Mouse (Mus musculus): ENCODE data around the gene B4gat1.

Gene B4gat1

GRCm38 (mm10) chr19:5032686-5033085, 5.9 kb upstream of the B4gat1 start:
- DNase-seq (ENCODE audit: low spot score), result no peak

- DNase-seq (ENCODE audit: low spot score), result no peak
These were observed 2.0 kb upstream of the B4gat1 start for GRCm38 (mm10) chr19:5036577-5036976.

GRCm38 (mm10) chr19:5037678-5038571, 701 bp upstream of the B4gat1 start:
- DNase-seq (ENCODE audit: low spot score), result peak; percentile 27

DNA sequence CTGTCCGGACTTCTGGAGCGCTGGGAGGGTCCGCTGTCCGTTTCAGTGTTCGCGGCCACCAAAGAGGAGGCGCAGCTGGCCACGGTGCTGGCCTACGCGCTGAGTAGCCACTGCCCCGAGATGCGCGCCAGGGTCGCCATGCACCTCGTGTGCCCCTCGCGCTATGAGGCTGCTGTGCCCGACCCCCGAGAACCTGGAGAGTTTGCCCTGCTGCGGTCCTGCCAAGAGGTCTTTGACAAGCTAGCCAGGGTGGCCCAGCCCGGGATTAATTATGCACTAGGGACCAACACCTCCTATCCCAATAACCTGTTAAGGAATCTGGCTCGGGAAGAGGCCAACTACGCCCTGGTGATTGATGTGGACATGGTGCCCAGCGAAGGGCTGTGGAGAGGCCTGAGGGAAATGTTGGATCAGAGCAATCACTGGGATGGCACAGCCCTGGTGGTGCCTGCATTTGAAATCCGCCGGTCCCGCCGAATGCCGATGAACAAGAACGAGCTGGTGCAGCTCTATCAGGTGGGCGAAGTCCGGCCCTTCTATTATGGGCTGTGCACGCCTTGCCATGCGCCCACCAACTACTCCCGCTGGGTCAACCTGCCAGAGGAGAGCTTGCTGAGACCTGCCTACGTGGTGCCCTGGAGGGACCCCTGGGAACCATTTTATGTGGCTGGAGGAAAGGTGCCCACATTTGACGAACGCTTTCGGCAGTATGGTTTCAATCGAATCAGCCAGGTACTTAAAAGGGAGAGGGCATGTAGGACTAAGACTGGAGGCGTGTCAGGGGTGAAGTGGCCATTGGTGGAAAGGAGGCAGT, 882 bp downstream of the B4gat1 start:
- no peak for DNase-seq (ENCODE audit: low spot score)

- peak; percentile 81 for DNase-seq (ENCODE audit: low spot score)
These were observed 2.4 kb downstream of the B4gat1 start, which contains the start of gene Brms1 for GRCm38 (mm10) chr19:5040862-5041523. TSS of gene Brms1 (plus strand) at chr19:5041354.

DNA sequence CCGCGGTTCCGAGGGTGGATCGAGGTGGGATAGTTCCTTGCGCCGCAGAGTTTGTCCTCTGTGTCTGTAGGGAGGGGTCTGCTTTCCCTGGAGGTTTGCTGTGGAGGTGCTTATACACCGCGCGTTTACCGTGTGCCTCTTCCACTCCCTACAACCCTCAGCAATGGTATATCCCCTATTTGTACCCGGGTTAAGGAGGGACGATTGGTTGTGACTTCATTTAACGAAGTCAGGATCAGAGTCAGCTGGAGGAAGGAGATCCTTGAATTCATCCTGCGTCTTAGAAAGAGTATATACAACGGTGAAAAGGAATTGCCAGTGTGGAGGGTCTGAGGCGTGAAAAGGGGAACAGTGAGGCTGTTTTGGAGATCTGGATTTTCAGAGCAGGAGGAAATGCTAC, 3.0 kb downstream of the B4gat1 start:
- no peak for DNase-seq (ENCODE audit: low spot score)

DNA sequence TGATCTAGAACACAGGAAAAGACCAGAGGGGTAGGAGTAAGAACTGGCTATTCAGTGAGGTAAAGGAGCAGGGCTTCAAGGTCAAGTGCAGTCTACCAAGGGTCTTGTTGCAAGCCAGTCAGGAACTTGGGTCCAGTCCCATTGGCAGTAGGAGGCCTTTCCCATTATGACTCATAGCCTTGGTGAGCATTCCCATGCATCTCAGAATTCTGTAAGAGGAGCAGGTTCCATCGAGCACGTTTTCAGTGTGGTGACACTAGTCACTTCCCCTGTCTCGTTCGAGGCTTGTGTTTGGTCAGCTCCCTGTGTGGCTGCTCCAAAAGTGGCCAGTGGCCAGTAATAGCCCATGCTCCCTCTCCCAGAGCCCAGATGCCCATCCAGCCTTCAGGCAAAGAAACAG, 6.9 kb downstream of the B4gat1 start:
- no peak for DNase-seq (ENCODE audit: low spot score)

- DNase-seq (ENCODE audit: low spot score), result no peak
These were observed 9.8 kb downstream of the B4gat1 start for GRCm38 (mm10) chr19:5048138-5049056.

GRCm38 (mm10) chr19:5049325-5049724, 10.7 kb downstream of the B4gat1 start:
- no peak for DNase-seq (ENCODE audit: low spot score)

- no peak for DNase-seq (ENCODE audit: low spot score)
These were observed 11.7 kb downstream of the B4gat1 start, which contains the start of gene Rin1 for GRCm38 (mm10) chr19:5050047-5050905. TSS of gene Rin1 (plus strand) at chr19:5050481.

DNA sequence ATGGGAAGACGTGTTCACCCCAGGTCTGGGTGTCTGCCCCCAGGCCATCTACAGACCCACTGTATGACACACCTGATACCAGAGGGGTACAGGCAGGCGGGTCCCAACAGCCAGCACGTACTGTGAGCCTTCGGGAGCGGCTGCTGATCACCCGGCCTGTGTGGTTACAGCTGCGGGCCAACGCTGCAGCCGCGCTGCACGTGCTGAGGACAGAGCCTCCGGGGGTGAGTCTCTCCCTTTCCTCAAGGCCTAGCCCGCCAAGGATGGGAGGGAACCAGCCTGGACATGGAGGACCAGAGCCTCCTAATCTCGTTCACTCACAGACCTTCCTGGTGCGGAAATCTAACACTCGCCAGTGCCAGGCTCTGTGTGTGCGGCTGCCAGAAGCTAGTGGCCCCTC, 12.4 kb downstream of the B4gat1 start:
- DNase-seq (ENCODE audit: low spot score), result no peak

DNA sequence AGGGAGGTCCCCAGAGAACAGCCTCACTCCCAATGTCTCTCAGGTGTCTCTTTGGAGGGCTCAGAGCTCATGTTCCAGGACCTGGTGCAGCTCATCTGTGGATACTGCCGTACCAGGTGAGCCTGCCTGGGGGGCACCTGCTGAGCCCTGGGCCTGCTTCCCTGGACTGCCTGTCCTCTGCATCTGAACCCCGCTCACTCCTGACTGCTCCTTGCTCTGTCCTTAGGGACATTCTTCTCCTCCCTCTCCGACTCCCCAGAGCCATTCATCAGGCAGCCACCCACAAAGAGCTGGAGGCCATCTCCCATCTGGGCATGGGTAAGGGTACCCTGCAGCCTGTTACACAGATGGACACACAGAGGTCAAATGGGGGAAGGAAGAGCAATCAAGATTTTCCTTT, 12.9 kb downstream of the B4gat1 start:
- no peak for DNase-seq (ENCODE audit: low spot score)

- DNase-seq (ENCODE audit: low spot score), result no peak
These were observed 13.7 kb downstream of the B4gat1 start for GRCm38 (mm10) chr19:5052166-5052822.

- no peak for DNase-seq (ENCODE audit: low spot score)
These were observed 14.2 kb downstream of the B4gat1 start for GRCm38 (mm10) chr19:5052853-5053252.

GRCm38 (mm10) chr19:5053909-5054308, 15.3 kb downstream of the B4gat1 start:
- no peak for DNase-seq (ENCODE audit: low spot score)

DNA sequence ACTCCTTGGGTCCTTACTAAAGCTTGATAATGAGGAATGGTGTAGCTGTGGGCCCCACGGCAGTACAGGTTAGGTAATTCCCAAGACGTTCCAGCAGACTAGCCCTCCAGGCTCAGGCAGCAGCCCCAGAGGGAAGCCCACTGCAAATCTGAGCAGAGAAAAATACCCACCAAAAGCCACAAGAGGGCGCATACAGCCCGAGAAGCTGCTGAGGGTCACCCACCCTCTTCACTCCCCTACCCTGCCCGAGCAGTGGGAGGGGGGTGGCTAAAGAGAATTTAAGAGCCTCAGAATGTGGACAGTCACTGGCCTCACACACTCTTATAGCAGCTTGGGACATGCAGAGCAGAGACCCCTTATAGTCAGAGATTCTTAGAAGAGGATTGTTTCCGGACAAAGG, 17.6 kb downstream of the B4gat1 start:
- no peak for DNase-seq (ENCODE audit: low spot score)

DNA sequence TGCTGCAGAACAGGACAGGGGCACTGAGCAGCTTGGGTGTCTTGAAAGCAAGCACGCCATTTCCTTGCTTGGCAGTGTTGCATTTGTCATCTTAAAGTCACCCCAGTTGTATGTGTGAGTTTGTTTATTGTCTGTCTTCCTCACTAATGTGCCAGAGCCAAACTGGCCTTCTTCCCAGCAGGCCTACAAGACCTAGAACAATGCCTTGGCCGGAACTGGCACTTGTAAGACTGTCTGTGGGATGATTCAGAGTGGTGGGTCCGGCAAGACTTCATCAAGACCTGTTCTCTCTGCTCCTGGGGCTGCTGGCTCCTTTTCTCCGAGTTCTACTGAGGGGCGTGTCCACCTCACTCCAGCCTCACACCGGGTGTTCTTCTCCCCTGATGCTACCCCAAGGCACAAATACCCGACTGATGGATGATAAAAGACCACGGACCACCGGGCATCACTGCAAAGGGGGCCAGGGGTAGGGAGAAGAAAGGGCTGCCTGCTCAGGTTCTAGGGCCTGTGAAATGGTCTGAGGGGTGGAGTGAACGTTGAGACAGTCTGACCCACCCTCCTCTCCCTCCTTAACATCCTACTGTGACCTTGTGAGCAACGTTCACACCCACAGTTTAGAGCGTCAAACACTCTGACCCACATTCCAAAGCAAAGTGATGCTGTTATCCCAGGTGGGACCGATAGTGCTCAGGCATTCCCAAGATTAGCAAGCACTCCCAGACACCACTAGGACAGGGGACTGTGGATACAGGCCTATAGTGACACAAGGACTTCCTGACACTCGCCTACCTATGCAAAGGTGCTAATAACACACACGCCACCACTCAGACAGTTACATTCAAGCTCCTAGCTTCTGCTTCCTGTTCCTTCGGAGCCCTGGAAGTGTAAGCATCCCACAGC, 19.5 kb downstream of the B4gat1 start:
- DNase-seq (ENCODE audit: low spot score), result no peak

Measured in spleen, adult 12 weeks (tissue).